Mouse (Mus musculus) ES-E14 (cell line): ENCODE measurements at regions not wholly inside any gene's neighbourhood (a gene's known extent, or its start where the extent isn't known, plus 50 kb on each side); places are given as distances from the start of the nearest gene placed in this dataset.

Experiments used
- DNase-seq: peaks from one replicate; pipeline ENCODE4 v3.0.0-alpha.2; 2013; ENCODE audit warnings: low read depth, low spot score
- H3K27ac ChIP-seq: 2 replicates; pipeline ENCODE4 v1.5.1; 2012; ENCODE audit warnings: low read depth, mild to moderate bottlenecking, low read length, moderate library complexity, mixed read lengths; ENCODE audit not compliant: poor library complexity, insufficient read depth, severe bottlenecking
- H3K36me3 ChIP-seq: 2 replicates; pipeline ENCODE4 v1.6.1; 2012; ENCODE audit warnings: mild to moderate bottlenecking, low read length, moderate library complexity, mixed read lengths; ENCODE audit not compliant: control insufficient read depth, poor library complexity, insufficient read depth, severe bottlenecking
- H3K4me1 ChIP-seq, 2 experiments: fragments of 150-350 bp in 1 of 2; sonication (generic) in 1 of 2; 2 replicates each; pipeline ENCODE4 v1.6.1; 2012; ENCODE audit warnings: low read length in 2 of 2, mild to moderate bottlenecking in 1 of 2, mixed read lengths in 1 of 2; ENCODE audit not compliant: control insufficient read depth in 2 of 2, insufficient read depth in 2 of 2, poor library complexity in 1 of 2
- H3K4me3 ChIP-seq, 2 experiments: fragments of 150-350 bp in 1 of 2; sonication (generic) in 1 of 2; 2 replicates each; pipeline ENCODE4 v1.5.1; 2012; ENCODE audit warnings: low read length in 2 of 2, low read depth in 1 of 2, mild to moderate bottlenecking in 1 of 2, mixed read lengths in 1 of 2; ENCODE audit not compliant: insufficient read depth in 1 of 2, poor library complexity in 1 of 2, severe bottlenecking in 1 of 2
- H3K9ac ChIP-seq: 2 replicates; pipeline ENCODE4 v1.6.1; 2012; ENCODE audit warnings: low read depth, mild to moderate bottlenecking, low read length, mixed read lengths; ENCODE audit not compliant: poor library complexity, insufficient read depth, severe bottlenecking
- H3K9me3 ChIP-seq: fragments of 150-350 bp; sonication (generic); 2 replicates; pipeline ENCODE4 v1.6.1; 2012; ENCODE audit warnings: low read depth, mild to moderate bottlenecking, low read length; ENCODE audit not compliant: control insufficient read depth, insufficient read depth
- CHD2 ChIP-seq: IDR thresholded peaks from 2 replicates; pipeline ENCODE4 v1.6.1; 2014; ENCODE audit warnings: mild to moderate bottlenecking, low read depth, low read length, inconsistent platforms
- HCFC1 ChIP-seq: IDR thresholded peaks from 2 replicates; pipeline ENCODE4 v1.6.1; 2012; ENCODE audit warnings: low read length, inconsistent platforms, borderline replicate concordance; ENCODE audit not compliant: insufficient read depth
- MAFK ChIP-seq: IDR thresholded peaks from 2 replicates; pipeline ENCODE4 v1.6.1; 2014; ENCODE audit warnings: mild to moderate bottlenecking, low read depth, low read length, inconsistent platforms; ENCODE audit not compliant: insufficient read depth
- ZC3H11A ChIP-seq: IDR thresholded peaks from 2 replicates; pipeline ENCODE4 v1.6.1; 2012; ENCODE audit warnings: low read depth, mild to moderate bottlenecking, inconsistent platforms, low read length, borderline replicate concordance
- ZNF384 ChIP-seq: IDR thresholded peaks from 2 replicates; pipeline ENCODE4 v1.6.1; 2012; ENCODE audit warnings: low read depth, low read length, inconsistent platforms
- in situ Hi-C, 2 experiments: fragments of 600-800 bp; cut with MboI; formaldehyde crosslinking; loops; one replicate each; pipeline ENCODE4 v1.15.1; 2025; ENCODE audit warnings: low sequenced_read_pairs in 2 of 2, inconsistent platforms in 1 of 2; ENCODE audit not compliant: unreplicated experiment in 2 of 2

DNA sequence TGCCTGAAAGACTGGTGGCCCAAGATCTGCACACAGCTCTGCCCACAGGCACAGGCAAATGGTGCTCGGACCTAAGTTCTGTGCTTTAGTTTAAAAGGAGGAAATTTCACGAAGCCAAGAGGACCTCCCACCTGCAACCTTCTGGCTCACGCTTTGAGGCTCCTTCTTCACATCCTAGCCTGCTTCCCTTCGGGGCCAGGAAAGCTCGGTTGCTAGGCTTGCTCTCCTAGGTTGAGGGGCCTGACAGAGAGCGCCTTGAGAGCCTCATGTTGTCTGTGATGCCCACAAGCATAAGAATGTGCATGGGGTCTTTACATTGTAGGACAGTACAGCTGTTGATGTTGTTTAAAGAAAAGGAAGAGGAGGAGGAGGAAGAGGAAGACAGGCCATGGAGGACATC is 123.9 kb upstream of the Sgk1 start:
- H3K4me3 ChIP-seq, result no peak overlapping the region
- no peak overlapping the region for H3K9ac ChIP-seq
- no peaks in the 10 kb centered on the region for H3K9me3 ChIP-seq
- no peaks in the 10 kb centered on the region; the same call in 1 of the 2 replicates for H3K36me3 ChIP-seq
- no peak for DNase-seq
- in situ Hi-C loops, result no loop called here
- TF ChIP-seq CHD2 (no peak), MAFK (no peak), HCFC1 (no peak), ZC3H11A (no peak), ZNF384 (no peak)
- no peak overlapping the region for H3K27ac ChIP-seq
- no peaks in the 10 kb centered on the region for H3K4me1 ChIP-seq

DNA sequence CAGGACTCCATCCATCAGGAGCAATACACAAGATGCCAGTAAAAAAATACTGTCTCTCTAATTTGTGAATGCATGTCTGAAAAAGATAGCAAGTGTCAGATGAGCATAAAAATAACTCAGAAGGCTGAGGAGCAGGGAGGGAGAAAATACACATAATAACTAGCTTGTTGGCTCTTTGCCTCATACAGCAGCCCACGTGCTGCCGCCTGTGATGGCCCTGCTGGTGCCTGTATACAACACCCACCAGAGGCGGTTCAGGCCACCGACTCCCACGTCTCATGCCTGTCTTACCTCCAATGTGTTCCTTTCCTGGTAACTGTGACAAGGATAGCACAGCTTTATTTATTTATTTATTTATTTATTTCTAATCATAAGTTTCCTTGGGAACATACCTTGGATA is 119.5 kb upstream of the Sgk1 start:
- no peak for TF ChIP-seq ZC3H11A
- no peak for TF ChIP-seq ZNF384
- no peak for TF ChIP-seq CHD2
- H3K9ac ChIP-seq, result no peak overlapping the region
- no peaks in the 10 kb centered on the region for H3K36me3 ChIP-seq
- no peaks in the 10 kb centered on the region for H3K4me1 ChIP-seq
- no peak overlapping the region for H3K27ac ChIP-seq
- H3K4me3 ChIP-seq, result no peak overlapping the region
- DNase-seq, result no peak
- H3K9me3 ChIP-seq, result no peaks in the 10 kb centered on the region
- in situ Hi-C loops, result no loop called here

DNA sequence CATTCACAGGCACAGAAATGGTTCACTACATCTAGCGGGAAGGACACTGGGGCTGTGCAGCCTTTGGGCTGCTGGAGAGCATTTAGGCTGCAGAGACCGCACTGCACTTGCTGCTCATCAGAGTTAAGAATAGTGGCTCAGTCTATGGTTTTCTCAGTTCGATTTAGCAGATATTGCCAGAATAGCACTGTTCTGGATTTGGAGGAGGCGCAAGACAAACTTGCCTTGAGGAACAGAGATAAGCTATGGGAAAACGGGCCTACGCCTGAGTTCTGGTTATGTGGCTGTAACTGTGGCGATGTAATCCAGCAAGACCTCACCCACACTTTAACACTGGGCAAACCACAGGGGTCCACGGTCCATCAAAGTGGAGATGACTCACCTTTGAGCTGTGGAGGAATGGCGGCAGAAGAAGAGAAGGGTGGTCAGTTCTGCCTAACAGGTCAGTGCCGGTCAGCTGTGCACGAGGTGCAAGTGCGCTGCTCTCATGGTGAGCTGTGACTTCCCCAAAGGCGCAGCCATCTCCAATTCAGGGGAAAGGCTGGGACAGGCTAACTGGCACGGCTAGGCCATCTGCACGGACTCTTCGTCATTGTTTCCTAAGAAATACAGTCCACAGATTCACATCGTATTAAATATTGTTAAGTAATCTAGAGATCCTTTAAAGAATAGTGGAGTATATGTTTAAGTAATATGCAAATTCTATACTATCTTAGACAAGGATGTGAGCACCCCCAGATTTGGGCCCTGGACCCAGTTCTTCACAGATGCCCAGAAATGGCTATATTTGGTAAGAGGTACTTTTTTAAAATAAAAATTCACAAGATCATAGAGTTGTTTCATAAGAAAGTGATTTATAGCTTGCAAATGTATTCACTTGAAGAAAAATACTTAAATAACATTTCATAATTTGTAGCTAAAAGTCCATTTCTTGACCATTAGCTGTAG is 118.7 kb upstream of the Sgk1 start:
- Histone ChIP-seq H3K4me1 (no peaks in the 10 kb centered on the region), H3K9ac (no peak overlapping the region), H3K36me3 (no peaks in the 10 kb centered on the region), H3K27ac (no peak overlapping the region), H3K4me3 (no peak overlapping the region), H3K9me3 (no peaks in the 10 kb centered on the region)
- TF ChIP-seq CHD2, result no peak
- no peak for TF ChIP-seq MAFK
- no peak for TF ChIP-seq HCFC1
- TF ChIP-seq ZNF384, result no peak
- no peak for TF ChIP-seq ZC3H11A
- in situ Hi-C loops, result no loop called here
- no peak for DNase-seq

DNA sequence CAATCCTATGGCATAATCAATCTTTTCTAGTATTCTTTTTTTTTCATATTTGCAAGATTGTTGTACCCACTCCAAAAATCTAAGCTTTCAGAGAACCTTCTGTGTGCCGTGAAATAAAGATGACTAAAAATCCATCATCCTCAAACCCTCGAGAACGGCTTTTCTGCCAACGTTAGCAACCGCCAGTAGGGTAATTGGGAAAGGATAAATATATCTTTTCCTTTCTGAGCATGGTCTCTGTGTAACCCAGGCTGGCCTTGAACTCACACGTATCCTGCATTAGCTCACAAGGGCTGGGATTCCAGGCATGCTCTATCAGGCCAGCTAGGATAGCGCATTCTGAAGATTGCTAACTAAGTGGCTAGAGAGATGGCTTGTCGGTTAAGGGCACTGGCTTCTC is 117.9 kb upstream of the Sgk1 start:
- Histone ChIP-seq H3K27ac (no peak overlapping the region), H3K9me3 (no peaks in the 10 kb centered on the region), H3K9ac (no peak overlapping the region), H3K36me3 (no peaks in the 10 kb centered on the region), H3K4me3 (no peak overlapping the region), H3K4me1 (no peaks in the 10 kb centered on the region)
- in situ Hi-C loops, result no loop called here
- DNase-seq, result no peak
- TF ChIP-seq MAFK (no peak), ZC3H11A (no peak), CHD2 (no peak), HCFC1 (no peak), ZNF384 (no peak)

DNA sequence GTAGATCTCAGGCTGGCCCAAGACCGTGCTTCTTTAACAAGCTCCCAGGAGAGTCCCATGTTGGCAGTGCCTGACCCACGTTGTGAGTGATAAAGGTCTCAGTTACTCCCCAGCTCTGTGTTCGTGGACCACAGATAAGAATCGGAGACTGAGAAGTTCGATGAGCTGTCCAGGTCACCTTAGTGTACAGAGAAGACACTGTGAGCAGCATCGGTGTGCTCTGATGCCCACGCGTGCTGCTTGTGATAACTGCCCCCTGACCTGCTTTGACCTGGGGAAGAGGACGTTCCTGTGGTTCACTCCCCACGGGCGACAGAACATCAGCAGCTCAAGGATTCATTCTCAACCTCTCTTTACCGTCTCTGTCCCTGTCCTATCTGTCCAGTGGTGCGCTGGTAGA is 117.1 kb upstream of the Sgk1 start:
- Histone ChIP-seq H3K9me3 (no peaks in the 10 kb centered on the region), H3K27ac (no peak overlapping the region), H3K4me3 (no peak overlapping the region), H3K9ac (no peak overlapping the region), H3K36me3 (no peaks in the 10 kb centered on the region), H3K4me1 (no peaks in the 10 kb centered on the region)
- no peak for DNase-seq
- TF ChIP-seq ZC3H11A (no peak), MAFK (no peak), CHD2 (no peak), HCFC1 (no peak)
- in situ Hi-C loops, result no loop called here
